Mouse (Mus musculus) cortical plate, adult 2 months (tissue): ENCODE measurements around the gene Chrnd. TPM values are rescaled to one million over a fixed set of nuclear protein-coding genes. Genes with fewer than 3 reads are reported as not detected.

Experiments
- H3K27ac ChIP-seq: fragments of 200-500 bp; 2 replicates; pipeline ENCODE4 v1.5.1; 2012; ENCODE audit warnings: low read length, control low read depth, inconsistent platforms; ENCODE audit not compliant: insufficient read depth
- H3K4me1 ChIP-seq: fragments of 200-500 bp; 2 replicates; pipeline ENCODE4 v1.6.1; 2011; ENCODE audit warnings: low read length; ENCODE audit not compliant: control insufficient read depth, insufficient read depth
- H3K4me3 ChIP-seq: fragments of 200-500 bp; 2 replicates; pipeline ENCODE4 v1.5.1; 2011; ENCODE audit warnings: mild to moderate bottlenecking, low read length, control low read depth; ENCODE audit not compliant: insufficient read depth
- CTCF ChIP-seq: fragments of 200-500 bp; IDR thresholded peaks from 2 replicates; pipeline ENCODE4 v1.5.1; 2011; ENCODE audit warnings: mild to moderate bottlenecking, control low read depth, low read length; ENCODE audit not compliant: insufficient read depth; ENCODE audit errors: extremely low read depth
- POLR2A ChIP-seq: fragments of 200-500 bp; IDR thresholded peaks from 2 replicates; pipeline ENCODE4 v1.6.1; 2011; ENCODE audit warnings: mild to moderate bottlenecking, low read length, control low read depth; ENCODE audit not compliant: insufficient read depth; ENCODE audit errors: extremely low read depth
- polyA plus RNA-seq: library from polyadenylated mRNA; depleted of rRNA; stranded (reverse); fragments of >200 nt; gene quantifications from 2 replicates; pipeline ENCODE4 v1.2.3, GENCODE M21; 2012

The Chrnd gene
- polyA plus RNA-seq, 1 experiment: not detected

GRCm38 (mm10) chr1:87204465-87204864 is 14.1 kb downstream of the Chrnd start, which contains the start of gene Chrng:
TSS of gene Chrng (plus strand) at chr1:87204657.
- Histone ChIP-seq H3K4me3 (no peak within 1 kb of the TSS), H3K27ac (no peak within 1 kb of the TSS), H3K4me1 (no peaks in the 10 kb centered on the region)
- TF ChIP-seq POLR2A (no peak), CTCF (no peak)

GRCm38 (mm10) chr1:87205038-87205437 is 14.6 kb downstream of the Chrnd start:
- Histone ChIP-seq H3K27ac (no peak overlapping the region), H3K4me3 (no peak overlapping the region), H3K4me1 (no peaks in the 10 kb centered on the region)
- TF ChIP-seq POLR2A (no peak), CTCF (no peak)

- H3K4me3 ChIP-seq: no peak overlapping the region
- TF ChIP-seq POLR2A (no peak), CTCF (no peak)
- no peak overlapping the region for H3K27ac ChIP-seq
- H3K4me1 ChIP-seq: no peaks in the 10 kb centered on the region
Observed at GRCm38 (mm10) chr1:87205502-87205901, 15.1 kb downstream of the Chrnd start.

GRCm38 (mm10) chr1:87206339-87206738 is 15.9 kb downstream of the Chrnd start:
- H3K27ac ChIP-seq: no peak overlapping the region
- no peaks in the 10 kb centered on the region for H3K4me1 ChIP-seq
- H3K4me3 ChIP-seq: no peak overlapping the region
- TF ChIP-seq POLR2A (no peak), CTCF (no peak)

- Histone ChIP-seq H3K27ac (no peak overlapping the region), H3K4me1 (peaks cover 9% of the 10 kb centered on the region; the same call in 1 of the 2 replicates), H3K4me3 (no peak overlapping the region)
- TF ChIP-seq POLR2A (no peak), CTCF (no peak)
Observed at GRCm38 (mm10) chr1:87211431-87211830, 21.0 kb downstream of the Chrnd start.

GRCm38 (mm10) chr1:87213735-87214704 is 23.6 kb downstream of the Chrnd start, which contains the start of gene Eif4e2:
TSS of gene Eif4e2 (plus strand) at chr1:87213914.
- Histone ChIP-seq H3K27ac (peak within 1 kb of the TSS; percentile 75), H3K4me3 (peak within 1 kb of the TSS; percentile 98), H3K4me1 (peaks cover 13% of the 10 kb centered on the region; the same call in 1 of the 2 replicates)
- TF ChIP-seq CTCF (no peak), POLR2A (peak; percentile 82)

- TF ChIP-seq CTCF: no peak
- TF ChIP-seq POLR2A: no peak
- peak overlapping the region; percentile 98 for H3K4me3 ChIP-seq
- no peak overlapping the region for H3K27ac ChIP-seq
Observed at GRCm38 (mm10) chr1:87214748-87215147, 24.3 kb downstream of the Chrnd start.

GRCm38 (mm10) chr1:87217938-87218337 is 27.5 kb downstream of the Chrnd start:
- peak; percentile 70 for TF ChIP-seq CTCF
- TF ChIP-seq POLR2A: no peak
- peaks cover 13% of the 10 kb centered on the region; the same call in 1 of the 2 replicates for H3K4me1 ChIP-seq
- no peak overlapping the region for H3K4me3 ChIP-seq
- H3K27ac ChIP-seq: no peak overlapping the region

More at GRCm38 (mm10) chr1:87214748-87215147, 24.3 kb downstream of the Chrnd start:
- H3K4me1 ChIP-seq: peaks cover 13% of the 10 kb centered on the region; the same call in 1 of the 2 replicates

- H3K27ac ChIP-seq: no peak overlapping the region
- H3K4me1 ChIP-seq: no peaks in the 10 kb centered on the region
- no peak overlapping the region for H3K4me3 ChIP-seq
- no peak for TF ChIP-seq CTCF
- TF ChIP-seq POLR2A: no peak
Observed at GRCm38 (mm10) chr1:87225739-87226138, 35.3 kb downstream of the Chrnd start.

GRCm38 (mm10) chr1:87226409-87227159 is 36.2 kb downstream of the Chrnd start:
- TF ChIP-seq CTCF (no peak), POLR2A (no peak)
- no peaks in the 10 kb centered on the region for H3K4me1 ChIP-seq
- no peak overlapping the region for H3K4me3 ChIP-seq
- H3K27ac ChIP-seq: no peak overlapping the region
